Mouse (Mus musculus) left cerebral cortex, postnatal 4 days (tissue): ENCODE results near the gene Igf1r. TPM values are rescaled to one million over a fixed set of nuclear protein-coding genes. Genes with fewer than 3 reads are reported as not detected.

ENCODE experiments used
- DNase-seq: peaks from one replicate; pipeline ENCODE4 v3.0.0-alpha.2; 2022
- intact Hi-C: fragments of 180-260 bp; cut with DNase I; formaldehyde crosslinking; loops from one replicate; pipeline ENCODE4 v1.15.1; 2025
- total RNA-seq, 2 experiments: library from RNA; stranded (reverse); gene quantifications; 2 replicates each; pipeline ENCODE4 v1.2.3; 2021

Gene Igf1r
- total RNA-seq, 2 experiments from 2014 or later = 64.2 to 70.0 TPM

GRCm38 (mm10) chr7:67996202-67996960 lies 43.8 kb downstream of the Igf1r start:
- intact Hi-C loops = no loop called here
- DNase-seq = no peak

GRCm38 (mm10) chr7:68001269-68001668 lies 48.6 kb downstream of the Igf1r start:
- intact Hi-C loops = no loop called here
- no peak for DNase-seq

GRCm38 (mm10) chr7:68006074-68006473 lies 53.4 kb downstream of the Igf1r start:
- DNase-seq = no peak
- intact Hi-C loops = no loop called here

GRCm38 (mm10) chr7:68006496-68006895 lies 53.9 kb downstream of the Igf1r start:
- no peak for DNase-seq
- intact Hi-C loops = no loop called here

- intact Hi-C loops = no loop called here
- DNase-seq = no peak
Measured at GRCm38 (mm10) chr7:68009635-68010034, 57.0 kb downstream of the Igf1r start.

- DNase-seq = no peak
- intact Hi-C loops = no loop called here
Measured at GRCm38 (mm10) chr7:68010168-68010567, 57.5 kb downstream of the Igf1r start.

- no peak for DNase-seq
- intact Hi-C loops = no loop called here
Measured at GRCm38 (mm10) chr7:68010802-68011201, 58.2 kb downstream of the Igf1r start.

GRCm38 (mm10) chr7:68011385-68012122 lies 58.9 kb downstream of the Igf1r start:
- no peak for DNase-seq
- intact Hi-C loops = no loop called here

GRCm38 (mm10) chr7:68012123-68012474 lies 59.5 kb downstream of the Igf1r start:
- DNase-seq = no peak
- intact Hi-C loops = no loop called here

GRCm38 (mm10) chr7:68014495-68014894 lies 61.9 kb downstream of the Igf1r start:
- intact Hi-C loops = no loop called here
- DNase-seq = no peak

GRCm38 (mm10) chr7:68015404-68015803 lies 62.8 kb downstream of the Igf1r start:
- DNase-seq = no peak
- intact Hi-C loops = no loop called here

GRCm38 (mm10) chr7:68018038-68018437 lies 65.4 kb downstream of the Igf1r start:
- no peak for DNase-seq

GRCm38 (mm10) chr7:68020556-68020955 lies 67.9 kb downstream of the Igf1r start:
- DNase-seq = no peak
- intact Hi-C loops = no loop called here

More at GRCm38 (mm10) chr7:68018038-68018437, 65.4 kb downstream of the Igf1r start:
- intact Hi-C loops = no loop called here

GRCm38 (mm10) chr7:68021741-68022140 lies 69.1 kb downstream of the Igf1r start:
- intact Hi-C loops = no loop called here
- no peak for DNase-seq

- intact Hi-C loops = no loop called here
Measured at GRCm38 (mm10) chr7:68022188-68022587, 69.6 kb downstream of the Igf1r start.

GRCm38 (mm10) chr7:68023882-68024281 lies 71.3 kb downstream of the Igf1r start:
- no peak for DNase-seq
- intact Hi-C loops = no loop called here

More at GRCm38 (mm10) chr7:68022188-68022587, 69.6 kb downstream of the Igf1r start:
- no peak for DNase-seq

- intact Hi-C loops = no loop called here
- no peak for DNase-seq
Measured at GRCm38 (mm10) chr7:68024625-68025024, 72.0 kb downstream of the Igf1r start.

- no peak for DNase-seq
- intact Hi-C loops = no loop called here
Measured at GRCm38 (mm10) chr7:68025396-68025795, 72.8 kb downstream of the Igf1r start.

- intact Hi-C loops = no loop called here
- no peak for DNase-seq
Measured at GRCm38 (mm10) chr7:68026076-68026475, 73.4 kb downstream of the Igf1r start.

- intact Hi-C loops = no loop called here
- no peak for DNase-seq
Measured at GRCm38 (mm10) chr7:68028167-68028566, 75.5 kb downstream of the Igf1r start.

GRCm38 (mm10) chr7:68030846-68031245 lies 78.2 kb downstream of the Igf1r start:
- intact Hi-C loops = no loop called here
- DNase-seq = peak; percentile 34

GRCm38 (mm10) chr7:68036527-68036926 lies 83.9 kb downstream of the Igf1r start:
- intact Hi-C loops = no loop called here
- no peak for DNase-seq
